Mouse (Mus musculus): Measurements from ENCODE around the gene Kcnma1.

Kcnma1 gene

GRCm38 (mm10) chr14:23679378-23679777 is 334.9 kb downstream of the Kcnma1 start:
- peak in 1 of 2 experiments; percentile 55 for DNase-seq

- DNase-seq = no peak
Observed at GRCm38 (mm10) chr14:23666420-23666819, 347.9 kb downstream of the Kcnma1 start.

- DNase-seq = no peak
Observed at GRCm38 (mm10) chr14:23651682-23652081, 362.6 kb downstream of the Kcnma1 start.

- no peak for DNase-seq
Observed at GRCm38 (mm10) chr14:23650126-23650525, 364.2 kb downstream of the Kcnma1 start.

- DNase-seq = no peak
Observed at GRCm38 (mm10) chr14:23645361-23646063, 368.8 kb downstream of the Kcnma1 start.

GRCm38 (mm10) chr14:23643162-23643561 is 371.1 kb downstream of the Kcnma1 start:
- no peak for DNase-seq

- peak in 1 of 2 experiments; percentile 31 for DNase-seq
Observed at GRCm38 (mm10) chr14:23640665-23641064, 373.6 kb downstream of the Kcnma1 start.

- no peak for DNase-seq
Observed at GRCm38 (mm10) chr14:23638078-23638695, 376.1 kb downstream of the Kcnma1 start.

- DNase-seq = peak; percentile 13 to 51
Observed at GRCm38 (mm10) chr14:23635903-23636302, 378.4 kb downstream of the Kcnma1 start.

- DNase-seq = no peak
Observed at GRCm38 (mm10) chr14:23633011-23633595, 381.2 kb downstream of the Kcnma1 start.

- no peak for DNase-seq
Observed at GRCm38 (mm10) chr14:23626925-23627324, 387.4 kb downstream of the Kcnma1 start.

GRCm38 (mm10) chr14:23626114-23626513 is 388.2 kb downstream of the Kcnma1 start:
- DNase-seq = no peak

GRCm38 (mm10) chr14:23625436-23625835 is 388.9 kb downstream of the Kcnma1 start:
- DNase-seq = no peak

- DNase-seq = no peak
Observed at GRCm38 (mm10) chr14:23624455-23624854, 389.8 kb downstream of the Kcnma1 start.

GRCm38 (mm10) chr14:23620685-23621084 is 393.6 kb downstream of the Kcnma1 start:
- no peak for DNase-seq

GRCm38 (mm10) chr14:23618973-23619372 is 395.3 kb downstream of the Kcnma1 start:
- no peak for DNase-seq

- DNase-seq = peak; percentile 54 to 67
Observed at GRCm38 (mm10) chr14:23618081-23618480, 396.2 kb downstream of the Kcnma1 start.

- DNase-seq = no peak
Observed at GRCm38 (mm10) chr14:23610054-23610453, 404.2 kb downstream of the Kcnma1 start.

- DNase-seq = no peak
Observed at GRCm38 (mm10) chr14:23605740-23606139, 408.6 kb downstream of the Kcnma1 start.

- no peak for DNase-seq
Observed at GRCm38 (mm10) chr14:23602937-23603336, 411.4 kb downstream of the Kcnma1 start.

GRCm38 (mm10) chr14:23602054-23602453 is 412.2 kb downstream of the Kcnma1 start:
- DNase-seq = no peak

GRCm38 (mm10) chr14:23594629-23595028 is 419.7 kb downstream of the Kcnma1 start:
- no peak for DNase-seq

- DNase-seq = no peak
Observed at GRCm38 (mm10) chr14:23592826-23593447, 421.4 kb downstream of the Kcnma1 start.

Measured in kidney, postnatal 25 days (tissue).